Mouse (Mus musculus) spleen, postnatal 10 days (tissue): ENCODE measurements around the gene Gm49373.
A peak's percentile ranks its signal among the peaks of the same experiment; 100 is the strongest.

Experiments
- DNase-seq, 2 experiments: peaks; one replicate each; pipeline ENCODE4 v3.0.0; 2021 to 2022; ENCODE audit warnings: low spot score in 2 of 2

Gene Gm49373

DNA sequence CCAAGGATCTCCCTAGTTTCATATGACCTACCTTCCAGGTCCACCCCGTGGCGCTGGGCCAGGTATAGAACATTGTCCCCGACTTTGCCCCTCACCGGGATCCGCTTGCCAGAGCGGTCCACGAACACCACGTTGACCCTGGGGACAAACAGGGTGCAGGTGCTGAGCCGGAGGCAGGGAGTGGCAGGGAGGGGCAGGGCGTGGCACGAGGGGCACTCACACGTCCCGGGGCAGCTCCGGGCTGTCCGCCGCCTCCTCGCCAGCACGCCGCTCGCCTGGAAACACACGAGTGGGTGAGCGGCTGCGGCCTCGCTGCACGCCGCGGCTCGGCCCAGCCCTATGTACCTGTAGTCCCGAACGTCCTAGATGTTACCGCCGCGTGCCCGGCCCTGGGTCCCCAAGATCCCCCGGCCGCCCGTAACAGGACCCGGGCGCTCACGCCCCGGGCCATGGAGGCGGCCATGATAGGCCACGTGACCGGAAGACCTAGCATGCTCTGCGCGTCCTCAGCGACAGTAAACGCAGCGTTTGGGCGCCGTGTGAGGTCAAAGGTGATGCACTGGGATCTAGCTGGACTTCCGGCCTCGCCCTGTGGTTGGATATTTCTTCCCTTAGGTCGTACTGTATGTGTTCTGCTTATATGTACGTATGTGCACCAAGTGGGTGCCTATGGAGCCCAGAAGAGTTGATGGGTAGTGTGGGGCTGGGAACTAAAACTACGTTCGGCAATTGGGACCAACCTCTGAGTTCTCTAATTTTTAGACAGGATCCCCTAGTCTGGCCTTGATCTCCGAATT, at the start of gene Gm49373, which contains the start of gene Fdx1l:
Gene Gm49373, minus strand, starts transcription at position 53 of the 797 bp plus-strand sequence.
Gene Fdx1l, minus strand, starts transcription at position 571 of the 797 bp plus-strand sequence.
- DNase-seq, result peak; percentile 77 to 89

DNA sequence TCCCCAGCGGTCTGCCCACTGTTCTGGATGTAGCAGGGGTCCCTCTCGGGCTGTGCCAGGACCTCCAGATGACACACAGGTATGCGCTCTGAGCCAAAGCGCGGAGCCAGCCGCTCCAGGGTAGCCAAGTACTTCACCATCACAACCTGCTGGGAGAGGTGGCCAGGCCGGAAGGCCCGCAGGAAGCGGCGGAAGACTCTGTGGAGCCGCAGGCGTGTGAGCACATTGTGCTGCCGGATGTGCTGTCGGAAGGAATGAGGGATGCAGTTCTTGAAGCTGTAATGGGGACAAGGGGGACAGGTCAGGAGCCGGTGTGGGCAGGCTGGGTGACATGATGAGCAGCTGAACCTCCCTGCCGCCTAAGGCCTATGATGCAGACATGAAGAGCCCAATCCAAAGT, 48.6 kb upstream of the Gm49373 start:
- no peak for DNase-seq

DNA sequence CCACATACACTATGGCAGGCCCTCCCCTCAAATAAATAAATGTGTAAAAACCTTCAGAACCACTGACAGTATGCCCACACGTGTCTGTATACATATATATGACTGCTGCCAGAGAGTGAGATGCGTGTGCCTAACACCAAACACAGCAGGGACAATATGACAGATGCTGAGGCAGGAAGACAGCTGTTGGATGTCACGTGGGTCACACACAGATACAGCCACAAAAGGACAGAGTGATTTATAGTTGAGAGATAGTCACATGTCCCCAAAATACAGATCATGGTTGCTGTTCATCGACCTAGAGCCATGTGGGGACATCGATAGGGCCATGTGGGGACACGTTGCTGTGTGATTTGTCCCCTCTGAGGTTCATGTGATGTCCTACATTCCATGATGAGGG, 44.2 kb upstream of the Gm49373 start:
- DNase-seq, result no peak

DNA sequence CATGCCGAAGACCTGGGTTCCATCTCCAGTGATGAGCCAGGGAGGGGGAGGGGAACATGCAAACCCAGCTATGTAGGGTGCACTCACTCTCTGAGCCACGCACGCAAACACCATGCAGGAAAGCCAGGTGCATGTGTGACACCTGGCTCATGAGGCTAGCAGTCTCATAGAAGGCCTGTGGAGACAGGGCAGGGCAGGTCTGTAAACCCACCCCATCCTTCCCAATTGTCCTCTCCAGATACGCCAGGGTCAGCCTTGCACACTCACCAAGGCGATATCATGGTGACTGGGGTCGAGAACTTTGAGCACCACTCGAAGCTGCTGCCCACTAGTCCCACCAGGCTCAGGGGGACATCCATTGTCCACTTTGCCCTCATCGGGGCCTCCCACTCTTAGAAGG, 42.2 kb upstream of the Gm49373 start:
- no peak for DNase-seq

DNA sequence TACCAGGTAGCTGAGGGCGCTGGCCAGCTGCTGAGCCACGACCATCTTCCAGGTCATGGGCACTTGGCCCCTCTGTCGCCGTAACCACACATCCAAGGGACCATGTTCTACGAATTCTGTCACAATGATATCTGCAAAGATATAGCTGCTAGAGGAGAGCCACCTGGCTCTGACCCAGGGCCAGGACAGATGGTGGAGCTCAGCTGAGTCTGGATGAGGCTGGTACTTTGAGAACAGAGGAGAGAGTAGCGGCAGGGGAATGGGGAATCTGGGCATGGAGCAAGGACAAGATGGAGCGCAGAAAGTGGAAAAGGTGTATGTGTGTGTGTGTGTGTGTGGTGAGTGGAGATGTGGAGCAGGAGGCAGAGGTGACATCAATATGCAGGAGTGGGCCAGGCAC, 41.3 kb upstream of the Gm49373 start:
- no peak for DNase-seq

DNA sequence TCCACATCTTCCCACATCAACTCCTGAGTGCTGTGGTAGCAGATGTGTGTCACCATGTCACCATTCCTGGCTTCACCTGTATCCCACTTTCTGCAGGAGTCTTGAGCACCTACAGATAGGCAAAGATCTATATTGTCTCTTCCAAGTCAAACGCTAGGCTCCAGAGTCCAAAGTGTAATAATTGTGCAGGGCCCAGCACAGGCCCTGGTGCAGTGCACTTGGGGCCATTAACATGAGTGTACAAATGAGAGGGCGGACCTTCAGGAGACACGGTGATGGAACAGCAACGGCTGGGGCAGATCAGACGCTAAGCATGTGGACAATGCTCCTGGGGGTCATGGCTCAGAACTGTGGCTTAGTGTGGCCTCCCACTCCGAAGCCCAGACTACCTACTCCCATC, 40.9 kb upstream of the Gm49373 start:
- no peak for DNase-seq

DNA sequence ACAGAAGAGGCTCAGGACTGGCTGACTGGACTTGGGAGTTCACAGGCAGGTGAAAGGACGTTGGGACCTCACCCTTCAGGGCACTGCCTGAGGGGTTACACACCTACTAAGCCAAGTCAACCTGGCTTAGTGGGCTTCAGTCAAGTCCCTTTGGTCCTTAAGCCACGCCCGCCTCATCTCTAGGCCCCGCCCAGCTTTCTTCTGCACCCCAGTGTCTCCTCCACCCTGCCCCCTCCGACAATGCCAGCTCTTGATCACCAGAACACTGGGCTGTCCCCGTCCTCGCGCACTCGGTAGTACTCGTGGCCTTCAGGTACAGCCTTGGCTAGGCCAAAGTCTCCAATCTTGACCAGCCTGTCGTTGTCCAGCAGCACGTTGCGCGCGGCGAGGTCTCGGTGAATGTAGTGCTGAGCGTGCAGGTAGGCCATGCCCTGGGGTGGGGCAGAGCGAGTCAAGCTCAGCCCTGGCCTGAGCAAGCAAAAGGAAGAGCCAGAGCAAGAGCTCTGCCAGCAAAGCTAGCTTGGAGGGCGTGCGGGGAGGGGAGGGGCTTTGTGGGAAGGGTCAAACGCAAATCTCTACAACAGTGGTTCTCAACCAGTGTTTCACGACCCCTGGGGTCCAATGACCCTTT, 34.8 kb upstream of the Gm49373 start:
- no peak for DNase-seq

DNA sequence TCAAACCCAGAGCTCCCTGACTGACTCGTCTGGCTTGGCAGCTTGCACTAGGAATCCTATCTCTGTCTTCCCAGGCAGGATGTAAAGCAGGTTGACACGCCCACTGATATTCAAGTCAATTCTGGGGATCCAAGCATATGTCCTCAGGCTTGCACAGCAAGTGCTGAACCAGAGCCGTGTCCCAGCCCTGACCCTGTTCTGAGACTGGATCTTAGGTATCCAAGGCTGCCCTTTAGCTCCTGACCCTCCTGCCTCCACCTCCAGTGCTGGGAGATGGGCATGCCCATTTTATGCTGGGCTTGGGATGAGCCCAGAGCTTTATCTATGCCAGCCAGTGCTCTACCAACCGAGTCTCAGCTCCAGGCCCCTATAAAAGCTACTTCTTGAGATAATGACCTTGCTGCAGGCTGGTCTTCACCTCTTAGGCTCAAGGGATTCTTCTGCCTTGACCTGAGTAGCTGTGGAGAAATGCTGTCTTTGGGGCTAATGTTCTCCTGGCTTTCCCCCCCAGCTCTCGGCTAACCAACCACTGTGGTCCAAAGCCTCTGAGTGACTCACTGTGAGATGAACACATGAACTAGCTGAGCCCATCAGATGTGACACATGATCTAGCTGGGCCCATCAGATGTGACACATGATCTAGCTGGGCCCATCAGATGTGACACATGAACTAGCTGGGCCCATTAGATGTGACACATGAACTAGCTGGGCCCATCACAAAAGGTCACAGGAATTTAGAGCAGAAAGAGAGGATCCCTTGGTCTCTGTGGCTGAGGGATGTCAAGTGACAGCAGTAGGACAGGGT, 33.1 kb upstream of the Gm49373 start:
- peak in 1 of 2 experiments; percentile 31 for DNase-seq

DNA sequence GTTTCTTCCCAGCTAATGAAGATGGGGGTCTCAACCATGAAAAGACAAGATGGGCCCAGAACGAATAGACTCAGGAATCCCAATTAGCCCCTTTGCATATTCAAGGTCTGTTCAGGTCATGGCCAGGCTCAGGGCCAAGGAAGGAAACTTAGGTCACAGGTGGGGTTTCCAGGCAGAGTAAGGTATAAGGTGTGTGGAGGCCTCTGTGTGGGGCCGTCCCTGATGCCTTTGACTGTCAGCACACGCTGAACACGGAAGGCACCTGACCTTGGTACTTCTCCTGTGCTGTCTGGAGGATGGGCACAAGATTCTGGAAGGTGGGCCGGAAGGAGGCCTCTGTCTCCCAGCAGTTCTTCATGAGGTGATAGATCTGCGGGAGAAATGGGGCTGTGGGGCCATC, 31.9 kb upstream of the Gm49373 start:
- DNase-seq, result no peak

DNA sequence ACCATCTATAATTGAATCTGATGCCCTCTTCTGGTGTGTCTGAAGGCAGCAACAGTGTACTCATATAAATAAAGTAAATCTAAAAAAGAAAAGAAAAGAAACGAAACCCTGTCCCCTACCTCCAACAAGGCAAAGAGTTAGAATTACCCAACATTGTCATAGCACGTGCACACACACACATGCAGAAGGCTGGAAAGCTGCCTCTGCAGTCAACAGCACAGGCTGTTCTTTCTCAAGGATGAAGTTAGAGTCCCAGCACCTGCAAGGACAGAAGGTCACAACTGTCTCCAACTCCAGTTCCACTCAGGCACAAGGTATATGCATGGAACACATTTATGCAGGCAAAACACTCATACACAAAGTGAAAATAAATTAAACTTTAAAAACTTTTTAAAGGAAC, 29.2 kb upstream of the Gm49373 start:
- no peak for DNase-seq

DNA sequence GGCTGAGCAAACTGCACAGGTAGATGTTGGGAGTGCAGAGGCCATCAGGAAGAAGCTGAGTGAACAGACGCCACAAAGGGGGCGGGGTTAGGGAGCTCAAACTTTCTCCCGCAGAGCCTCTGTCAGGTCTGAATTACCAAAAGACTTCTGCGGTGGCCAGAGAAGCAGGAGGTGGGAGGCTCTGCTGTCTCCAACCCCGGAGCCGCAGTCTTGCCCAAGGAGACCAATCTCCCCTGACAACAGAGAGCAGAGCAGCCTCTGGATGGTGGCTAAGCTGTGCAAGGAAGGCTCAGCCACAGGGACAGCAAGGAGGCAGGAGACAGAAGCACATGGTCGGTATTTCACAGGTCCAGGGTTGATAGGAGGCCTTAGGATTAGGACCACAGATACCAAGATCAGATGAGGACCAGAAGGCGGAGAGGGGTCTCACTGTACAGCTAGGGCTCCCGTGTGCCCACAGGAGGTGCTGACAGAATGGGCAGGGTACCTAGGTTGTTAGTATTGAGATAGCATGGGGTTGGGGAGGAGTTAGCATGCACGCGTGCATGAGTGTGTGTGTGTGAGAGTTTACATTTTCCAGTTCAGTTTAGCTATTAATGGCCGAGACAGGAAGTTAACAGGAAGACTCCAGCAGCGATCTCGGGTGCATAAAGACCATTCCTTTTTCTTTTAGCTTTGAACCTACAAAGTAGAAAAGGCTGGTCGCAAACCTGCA, 27.7 kb upstream of the Gm49373 start:
- no peak for DNase-seq

DNA sequence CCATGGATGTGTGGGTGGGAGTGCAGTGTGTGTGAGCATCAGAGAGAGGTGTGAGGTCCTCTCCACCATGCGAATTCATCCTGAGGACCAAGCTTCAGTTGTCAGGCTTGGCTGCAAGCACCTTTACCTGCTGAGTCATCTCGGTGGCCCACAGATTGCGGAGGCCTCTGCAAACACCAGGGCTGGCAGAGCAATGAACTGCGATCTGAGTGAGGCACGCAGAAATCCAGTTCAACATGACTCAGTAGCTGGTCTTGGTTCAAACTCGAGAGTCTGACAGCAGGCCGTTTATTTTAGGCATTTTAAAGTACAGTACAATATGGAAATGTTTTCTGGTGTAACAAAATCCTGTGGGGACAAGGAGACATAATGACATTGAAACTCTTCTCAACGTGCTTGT, 24.9 kb upstream of the Gm49373 start:
- DNase-seq, result no peak

DNA sequence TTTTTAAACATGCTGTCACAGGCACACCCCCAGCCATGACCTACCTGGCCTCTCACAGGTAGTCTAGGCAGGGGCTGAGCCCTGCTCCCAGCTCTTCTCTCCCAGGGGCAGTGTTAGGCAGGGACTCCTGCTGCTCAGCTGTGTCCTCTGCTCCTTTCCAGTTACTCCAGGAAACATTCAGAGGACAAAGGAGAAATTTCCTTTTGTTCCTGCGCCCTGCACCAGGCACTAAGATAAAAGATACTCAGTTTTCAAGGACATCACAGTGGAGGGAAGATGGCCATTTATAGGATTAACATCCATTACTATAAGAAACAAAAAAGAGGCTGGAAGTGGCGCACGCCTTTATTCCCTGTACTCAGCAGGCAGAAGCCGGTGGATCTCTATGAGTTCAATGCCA, 23.1 kb upstream of the Gm49373 start:
- DNase-seq, result no peak

DNA sequence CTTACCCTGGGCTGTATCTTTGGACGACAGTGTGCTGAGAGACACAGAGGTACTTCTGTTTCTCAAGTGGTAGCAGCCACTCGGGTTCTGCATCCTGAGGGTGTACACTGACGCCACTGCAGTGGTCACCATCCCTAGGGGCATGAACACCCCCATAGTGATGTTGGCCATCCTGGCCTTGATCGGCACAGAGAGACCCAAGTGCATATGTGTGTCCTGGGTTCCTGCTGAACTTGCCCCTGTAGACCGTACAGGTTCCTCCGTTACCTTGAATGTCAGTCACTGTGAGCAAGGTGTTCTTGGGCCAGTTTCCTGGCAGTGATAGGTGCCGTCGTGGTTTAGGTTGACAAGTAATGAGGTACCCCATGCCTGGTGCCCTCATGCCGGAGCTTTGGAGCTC, 20.5 kb upstream of the Gm49373 start:
- no peak for DNase-seq

DNA sequence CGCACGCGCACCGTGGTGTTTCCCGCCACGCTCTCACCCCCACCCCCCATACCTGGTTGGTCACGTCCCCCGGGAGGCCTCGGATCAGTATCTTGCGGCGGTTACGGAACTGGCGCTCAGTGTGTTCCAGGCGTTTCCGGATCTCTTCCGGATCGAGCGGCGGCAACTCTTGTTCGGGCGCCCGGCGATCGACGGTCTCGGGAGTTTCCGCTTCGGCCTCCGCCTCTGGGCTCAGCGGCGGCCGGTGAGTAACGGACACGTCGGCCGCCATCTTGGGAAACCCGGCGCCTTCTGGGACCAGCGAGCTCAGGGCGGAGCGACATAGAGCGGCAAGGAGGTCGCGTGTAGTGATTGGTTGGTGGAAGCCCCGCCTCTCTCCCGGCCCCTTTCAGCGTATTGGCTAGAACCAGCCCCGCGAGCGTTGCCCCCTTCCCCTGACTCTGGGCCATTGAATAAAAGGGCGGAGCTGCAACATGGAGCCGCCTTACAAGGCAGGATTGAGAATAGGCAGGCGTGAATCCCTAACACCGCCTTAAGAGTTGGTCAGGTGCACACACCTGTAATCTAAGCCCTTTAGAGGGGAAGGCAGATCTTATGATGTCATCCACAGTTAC, 18.9 kb upstream of the Gm49373 start, which contains the start of the genes Gm38431 and Raver1:
Gene Gm38431, minus strand, starts transcription at position 291 of the 614 bp plus-strand sequence.
Gene Raver1, minus strand, starts transcription at position 302 of the 614 bp plus-strand sequence.
- DNase-seq, result peak; percentile 91 to 99

DNA sequence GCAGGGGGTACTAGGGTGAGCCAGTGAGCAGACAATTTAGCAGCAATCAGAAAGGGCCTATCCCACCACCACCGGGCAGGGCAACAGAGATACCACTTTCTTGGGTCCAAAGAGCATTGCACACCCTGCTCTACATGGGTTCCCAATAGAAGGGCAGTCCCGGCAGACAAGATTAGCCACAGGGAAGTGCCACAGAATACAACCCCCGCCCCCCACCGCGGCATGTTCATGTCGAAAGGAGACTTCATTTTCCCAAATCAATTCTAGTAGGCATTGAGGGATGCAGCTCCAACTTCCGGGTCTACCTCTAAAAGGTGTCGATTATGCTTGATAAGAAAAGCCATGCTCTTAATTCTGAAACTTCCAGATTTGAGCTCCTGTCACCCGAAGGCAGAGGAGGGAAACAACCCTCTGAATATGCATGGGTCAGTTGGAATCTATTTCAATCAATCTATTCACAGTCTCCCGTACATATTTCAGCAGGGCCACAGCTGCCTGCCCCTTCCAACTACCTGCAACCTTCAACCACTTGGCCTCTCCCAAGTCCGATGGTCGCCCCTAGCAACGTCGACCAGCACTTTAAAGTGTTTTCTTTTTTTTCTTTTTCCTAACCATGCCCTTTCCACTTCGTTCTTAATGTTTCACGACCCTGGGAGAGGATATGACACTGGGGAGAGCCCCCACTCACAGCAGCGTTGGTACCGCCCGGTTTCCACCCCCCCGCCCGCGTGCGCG, 18.2 kb upstream of the Gm49373 start:
- peak in 1 of 2 experiments; percentile 29 for DNase-seq

DNA sequence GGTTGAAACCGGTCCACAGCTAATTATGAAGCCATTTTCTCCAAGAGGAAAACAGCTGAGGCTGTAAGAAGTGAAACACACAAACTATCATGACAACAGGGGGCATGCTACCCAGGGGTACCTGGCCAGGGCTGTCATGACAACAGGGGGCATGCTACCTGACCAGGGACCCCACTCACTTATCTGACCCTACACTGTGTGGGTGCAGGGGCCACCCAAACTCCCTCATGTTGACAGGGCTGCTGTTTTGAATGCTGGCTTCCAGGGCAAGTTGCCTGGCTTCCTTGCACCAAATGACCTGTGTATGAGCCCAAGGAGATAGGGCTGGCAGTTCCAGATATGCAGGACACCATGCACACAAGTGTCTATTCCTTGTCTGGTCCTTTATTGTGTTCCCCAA, 17.6 kb upstream of the Gm49373 start:
- no peak for DNase-seq

DNA sequence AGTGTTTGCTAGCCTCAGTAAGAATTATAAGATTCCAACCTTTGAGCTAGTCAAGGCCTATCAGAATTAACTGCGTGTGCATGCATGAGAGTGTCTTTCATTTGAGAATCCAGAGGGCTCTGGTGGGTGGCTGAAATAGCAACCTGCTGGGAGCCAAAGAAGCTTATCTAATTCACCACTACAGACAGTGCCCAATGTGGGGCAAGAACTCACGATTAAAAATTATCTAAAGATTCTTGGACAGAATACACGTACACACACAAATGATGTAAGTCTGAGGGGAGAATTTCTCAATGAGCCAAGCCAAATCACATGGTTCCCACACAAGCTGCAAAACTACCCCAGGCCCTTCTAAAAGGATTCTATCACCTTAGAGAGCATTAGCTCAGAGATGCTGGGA, 10.4 kb upstream of the Gm49373 start:
- DNase-seq, result no peak

DNA sequence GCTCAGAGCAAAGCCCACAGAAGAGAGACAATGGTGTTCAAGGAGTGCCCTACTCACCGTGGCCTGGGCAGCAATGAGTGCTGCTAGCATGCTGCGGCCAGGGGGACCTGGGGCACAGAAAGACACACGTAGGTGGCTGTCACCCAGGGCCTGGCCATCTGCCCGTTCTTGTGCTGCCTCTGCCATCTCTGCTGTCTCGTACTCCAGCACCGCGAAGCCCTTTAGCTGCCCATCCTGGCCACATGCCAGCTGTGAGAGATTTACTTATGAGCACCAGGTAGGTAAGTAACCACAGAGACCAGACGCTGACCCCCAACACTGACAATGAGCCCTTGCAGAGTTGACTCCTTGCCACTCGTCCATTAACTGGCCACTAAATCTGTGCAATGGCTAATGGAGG, 8.2 kb upstream of the Gm49373 start:
- no peak for DNase-seq

DNA sequence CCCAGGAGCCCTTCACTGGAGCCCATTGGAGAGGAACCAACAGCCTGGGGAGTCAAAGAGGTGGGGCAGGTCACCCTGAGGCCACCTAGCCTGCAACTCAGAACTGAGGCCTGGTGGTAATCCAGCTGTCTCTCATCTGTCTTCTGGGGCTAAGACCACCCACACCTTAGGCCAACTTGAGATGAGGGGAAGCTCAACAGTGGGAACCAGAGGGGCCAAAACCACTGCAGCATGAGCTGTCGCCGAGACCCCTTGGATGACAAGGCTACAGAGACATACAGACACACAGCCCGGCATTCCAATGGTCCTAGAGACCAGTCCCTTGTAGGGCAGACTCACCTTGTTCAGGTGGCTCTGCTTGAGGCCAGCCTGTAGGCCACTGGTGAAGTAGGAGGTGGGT, 2.7 kb upstream of the Gm49373 start:
- no peak for DNase-seq

DNA sequence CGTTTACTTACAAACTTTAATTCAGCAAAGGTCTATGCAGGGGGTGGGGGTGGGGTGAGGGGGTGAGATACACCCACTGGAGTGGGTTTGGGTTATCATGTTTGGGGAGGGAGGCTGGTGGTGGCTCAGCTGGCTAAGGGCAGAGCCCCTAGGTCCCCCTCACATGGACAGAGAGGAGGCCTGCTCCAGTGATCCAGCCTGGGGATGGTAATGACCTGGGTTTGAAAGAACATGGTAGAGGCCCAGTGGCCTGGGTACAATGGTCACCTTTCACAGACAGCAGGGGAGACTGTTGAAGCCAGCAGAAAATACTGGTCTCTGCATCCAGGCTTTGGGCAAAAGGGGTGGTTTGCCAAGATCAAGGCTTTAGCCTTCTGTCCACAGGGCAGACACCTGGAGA, 1.3 kb upstream of the Gm49373 start:
- DNase-seq, result no peak
